Mouse (Mus musculus) cerebellum, postnatal 25 days (tissue): Measurements from ENCODE around the gene Rab11fip3.
A peak's percentile ranks its signal among the peaks of the same experiment; 100 is the strongest.

Source experiments
- DNase-seq, 2 experiments: peaks; one replicate each; pipeline ENCODE4 v3.0.0; 2021; ENCODE audit warnings: mixed read lengths in 2 of 2

Rab11fip3 gene

DNA sequence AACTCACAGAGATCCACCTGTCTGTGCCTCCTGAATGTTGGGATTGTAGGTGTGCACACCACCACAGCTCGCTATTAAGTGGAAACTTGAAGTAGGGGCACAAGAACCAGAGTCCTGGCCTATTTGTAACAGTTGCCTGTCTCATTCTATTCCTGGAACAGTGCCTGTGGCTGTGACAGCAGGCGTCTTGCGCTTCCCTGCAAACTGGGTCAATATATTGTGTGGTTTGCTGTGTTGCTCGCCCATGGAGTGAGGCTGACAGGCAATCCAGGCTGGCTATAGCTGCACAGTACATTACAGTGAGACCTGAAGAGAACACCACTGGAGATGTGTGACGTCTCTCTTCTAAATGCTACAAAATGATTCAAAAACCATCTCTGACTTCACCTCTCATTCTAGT lies 37.8 kb downstream of the Rab11fip3 start:
- peak; percentile 78 to 82 for DNase-seq

DNA sequence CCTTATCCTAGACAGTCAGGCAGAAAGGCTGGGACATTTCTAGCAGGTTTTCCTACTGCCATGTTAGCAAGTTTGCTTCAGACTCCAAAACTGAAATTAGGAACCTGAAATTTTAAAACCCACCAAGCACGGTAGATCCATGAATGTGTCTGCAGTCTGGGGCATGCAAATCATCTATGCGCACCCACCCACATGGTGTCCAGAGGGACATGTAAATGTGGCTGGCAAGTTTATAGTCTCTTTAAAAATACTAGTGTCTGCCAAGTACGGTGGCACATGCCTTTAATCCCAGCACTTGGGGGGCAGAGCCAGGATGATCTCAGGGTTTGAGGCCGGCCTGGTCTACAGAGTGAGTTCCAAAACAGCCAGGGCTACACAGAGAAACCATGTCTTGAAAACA lies 41.1 kb downstream of the Rab11fip3 start:
- no peak for DNase-seq

DNA sequence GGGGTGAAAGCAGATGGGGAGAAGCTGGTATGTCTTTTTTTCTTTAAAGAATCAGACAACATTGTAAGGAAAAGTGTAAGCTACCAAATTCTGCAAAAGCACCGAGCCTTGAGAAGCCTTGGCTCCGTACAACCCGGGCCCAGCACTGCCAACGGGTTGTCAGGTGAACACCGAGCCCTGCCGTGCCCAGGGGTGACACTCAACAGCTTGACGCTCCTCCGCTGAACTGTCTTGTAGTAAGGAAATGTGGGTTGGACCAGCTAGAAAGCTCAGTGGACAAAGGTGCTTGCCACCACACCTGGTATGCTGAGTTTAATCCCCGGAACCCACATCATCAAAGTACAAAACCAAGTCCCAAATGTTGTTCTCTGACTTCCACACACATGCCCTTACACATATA lies 44.7 kb downstream of the Rab11fip3 start:
- DNase-seq: no peak

DNA sequence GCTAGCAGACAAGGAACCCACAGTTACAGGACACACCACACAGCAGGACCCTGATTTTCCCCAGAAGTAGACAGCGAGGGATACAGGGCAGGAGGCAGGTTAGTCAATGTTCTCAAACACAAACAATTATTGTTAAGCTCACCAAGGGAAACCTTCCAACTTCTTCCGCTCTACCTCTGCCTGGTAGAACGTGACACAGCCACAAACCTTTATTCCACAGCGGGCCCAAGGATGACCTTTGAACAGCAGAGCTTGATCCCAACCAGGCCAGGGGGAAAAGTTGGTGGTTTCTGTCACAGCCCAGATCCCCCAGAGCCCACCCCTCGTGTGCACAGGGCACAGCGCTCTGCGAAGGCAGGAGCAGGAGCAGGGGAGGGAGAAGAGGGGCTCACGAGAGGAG lies 45.4 kb downstream of the Rab11fip3 start:
- DNase-seq: no peak

DNA sequence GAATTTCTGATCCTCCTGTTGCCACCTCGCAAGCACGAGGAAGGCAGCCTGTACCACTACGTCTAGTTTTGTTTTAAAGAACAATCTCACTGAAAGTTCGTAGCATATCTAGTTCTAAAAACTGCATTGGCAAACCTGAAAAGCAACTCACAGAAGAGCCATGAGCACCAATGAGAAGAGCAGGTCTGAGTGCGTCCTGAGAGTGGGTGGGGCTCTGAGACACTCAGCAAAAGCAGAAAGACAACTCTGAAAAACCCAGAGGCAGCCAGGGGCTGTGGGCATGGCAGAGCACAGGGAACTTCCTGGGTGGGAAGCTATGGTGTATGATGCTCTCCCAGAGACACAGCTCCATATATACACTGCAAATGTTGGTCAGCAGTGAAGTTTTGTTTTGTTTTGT lies 46.2 kb downstream of the Rab11fip3 start:
- DNase-seq: no peak

DNA sequence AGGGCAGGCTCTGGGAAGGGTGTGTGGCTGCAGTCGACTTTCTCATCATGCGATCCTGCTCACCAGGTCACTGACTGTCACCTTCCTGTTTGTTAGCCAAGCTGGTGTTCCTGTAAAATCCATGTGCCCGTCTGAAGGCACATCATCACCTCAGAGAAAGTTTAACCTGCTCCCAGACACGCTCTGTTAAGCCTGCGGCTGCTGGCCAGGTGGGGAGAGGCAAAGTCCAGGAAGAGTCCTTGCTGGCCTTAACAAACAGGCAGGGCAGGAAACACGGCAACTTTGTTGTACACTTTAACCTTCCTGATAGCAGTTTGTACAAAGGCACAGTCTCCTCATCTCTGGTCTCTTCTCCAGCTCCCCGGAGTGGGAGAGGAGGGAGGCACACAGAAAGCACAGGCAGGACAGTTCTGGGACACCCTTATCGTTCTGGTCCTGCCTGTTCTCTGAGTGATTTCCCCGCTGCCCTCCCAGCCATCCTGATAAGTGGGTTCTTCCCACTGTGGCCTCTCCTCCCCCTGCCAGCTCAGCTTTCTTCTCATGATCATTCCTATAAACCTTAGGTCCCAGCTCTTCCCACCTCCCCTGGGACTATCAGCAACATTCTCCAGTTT lies 47.5 kb downstream of the Rab11fip3 start:
- no peak for DNase-seq

DNA sequence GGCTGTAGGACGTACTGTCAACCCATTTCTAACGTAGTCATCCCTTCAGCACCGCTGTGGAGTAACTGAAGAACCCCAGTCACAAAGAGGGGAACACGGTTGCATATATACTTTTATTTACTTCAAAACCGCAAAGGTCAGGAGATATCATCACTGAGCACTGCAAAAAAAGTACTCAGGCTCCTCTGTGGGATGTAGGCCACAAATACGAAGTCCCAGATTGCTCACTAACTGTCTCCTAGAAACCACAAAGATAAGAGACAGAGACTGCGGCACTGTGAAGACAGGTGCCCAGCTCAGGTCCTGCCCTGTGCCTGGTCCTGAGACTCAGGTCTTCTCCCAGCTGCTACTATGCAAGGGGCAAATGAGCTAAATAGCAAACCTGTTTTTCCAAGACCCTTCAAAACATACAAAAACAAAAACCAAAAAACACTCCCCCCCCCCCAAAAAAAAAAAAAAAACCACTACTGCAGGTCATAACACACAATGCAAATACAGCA lies 48.5 kb downstream of the Rab11fip3 start:
- DNase-seq: no peak

DNA sequence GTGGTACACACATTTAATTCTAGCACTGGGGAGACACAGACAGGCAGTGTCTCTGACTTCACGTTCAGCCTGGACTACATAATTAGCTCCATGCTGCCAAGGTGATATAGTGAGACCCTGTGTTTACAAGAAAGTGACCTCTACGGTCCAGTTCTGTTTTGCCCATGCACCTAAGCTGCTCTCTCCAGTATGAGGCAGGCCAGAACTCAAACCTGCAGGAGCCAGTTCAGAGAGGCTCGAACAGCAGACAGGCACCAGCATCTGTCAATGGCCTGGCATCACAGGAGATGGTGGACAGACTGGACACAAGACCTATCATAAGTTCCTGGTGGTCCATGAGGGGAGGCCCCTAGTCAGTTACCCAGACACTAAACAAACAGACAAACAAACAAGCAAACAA lies 51.0 kb downstream of the Rab11fip3 start:
- DNase-seq: no peak

DNA sequence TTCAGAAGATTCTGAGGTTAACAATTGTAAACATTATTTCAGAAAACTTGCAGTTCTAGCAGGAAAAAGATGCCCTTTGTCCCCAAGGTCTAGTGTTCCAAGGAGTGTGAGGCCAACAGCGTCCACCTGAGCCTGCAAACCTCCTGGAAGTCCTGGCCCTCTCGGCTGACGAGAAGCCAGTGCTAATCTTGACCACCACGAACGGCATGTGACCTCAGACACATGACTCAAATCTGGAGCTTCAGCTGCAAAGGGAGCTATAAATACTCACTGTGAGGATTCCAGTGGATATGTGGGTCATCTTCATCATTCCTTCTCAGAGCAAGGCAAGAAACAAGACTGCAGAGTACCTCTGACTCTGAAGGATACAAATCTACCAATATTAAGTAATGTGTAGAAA lies 51.4 kb downstream of the Rab11fip3 start:
- DNase-seq: peak; percentile 36 to 54

DNA sequence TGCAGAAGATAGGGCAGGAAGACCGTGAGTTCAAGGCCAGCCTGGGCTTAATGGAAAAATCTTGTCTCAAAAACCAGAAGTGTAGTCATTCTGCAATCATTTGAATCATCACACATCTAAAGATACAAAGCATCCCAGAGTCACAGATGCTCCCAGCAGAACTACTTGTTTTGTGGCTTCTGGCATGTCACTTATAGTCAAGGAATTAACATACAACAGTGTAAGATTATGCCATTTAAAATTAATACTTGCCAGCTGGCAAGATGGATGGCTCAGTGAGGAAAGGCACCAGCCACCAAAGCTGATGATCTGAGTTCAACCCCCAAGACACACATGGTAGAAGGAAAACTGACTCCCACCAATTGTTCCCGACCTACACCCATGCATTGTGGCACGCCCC lies 52.3 kb downstream of the Rab11fip3 start:
- no peak for DNase-seq

DNA sequence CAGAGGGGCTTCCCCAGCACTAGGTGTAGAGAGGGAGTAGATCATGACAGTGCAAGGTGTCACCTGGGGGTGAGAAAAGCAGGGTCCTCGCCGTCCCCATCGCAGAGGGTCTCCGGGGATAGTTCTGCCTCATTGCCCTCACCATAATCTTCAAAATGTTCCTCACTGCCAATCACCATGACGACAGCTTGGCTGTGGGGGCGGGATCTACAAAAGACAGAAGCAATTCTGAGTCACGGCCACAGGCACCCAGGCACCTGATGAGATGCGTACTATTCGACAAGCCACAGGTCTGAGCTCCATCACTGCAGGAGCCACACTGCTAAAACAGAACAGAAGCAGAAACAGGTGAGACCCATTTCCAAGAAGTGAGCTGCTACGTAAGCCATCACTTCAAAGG lies 55.6 kb downstream of the Rab11fip3 start:
- no peak for DNase-seq

DNA sequence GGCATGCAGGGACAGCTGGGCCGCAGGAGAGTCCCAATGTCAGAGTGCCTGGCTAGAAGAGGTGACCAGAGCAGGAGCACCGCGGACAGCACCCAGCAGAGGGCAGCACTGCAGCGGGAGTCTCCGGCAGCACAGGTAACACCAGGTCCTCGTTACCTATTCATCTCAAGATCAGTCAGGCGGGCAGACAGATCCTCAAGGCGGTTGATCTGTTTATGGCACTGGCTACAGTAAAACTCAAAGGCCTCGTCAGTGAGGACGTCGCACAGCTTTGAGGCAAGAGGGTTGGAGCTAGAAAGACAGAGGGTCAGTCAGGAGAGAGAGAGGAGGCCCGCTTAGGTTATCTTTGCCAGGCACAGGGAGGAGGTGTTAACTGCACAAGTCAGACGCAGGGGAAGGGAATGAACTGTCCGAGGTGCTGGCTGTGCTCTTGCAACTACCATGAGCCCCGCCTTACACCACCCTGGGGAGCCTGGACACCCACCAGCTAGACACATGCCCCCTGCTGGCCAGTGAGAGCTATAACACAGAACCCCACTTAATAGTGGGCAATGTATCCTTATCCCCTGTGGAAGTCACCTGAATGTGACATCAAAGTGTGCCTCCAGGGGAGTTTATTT lies 57.4 kb downstream of the Rab11fip3 start:
- DNase-seq: peak; percentile 98

DNA sequence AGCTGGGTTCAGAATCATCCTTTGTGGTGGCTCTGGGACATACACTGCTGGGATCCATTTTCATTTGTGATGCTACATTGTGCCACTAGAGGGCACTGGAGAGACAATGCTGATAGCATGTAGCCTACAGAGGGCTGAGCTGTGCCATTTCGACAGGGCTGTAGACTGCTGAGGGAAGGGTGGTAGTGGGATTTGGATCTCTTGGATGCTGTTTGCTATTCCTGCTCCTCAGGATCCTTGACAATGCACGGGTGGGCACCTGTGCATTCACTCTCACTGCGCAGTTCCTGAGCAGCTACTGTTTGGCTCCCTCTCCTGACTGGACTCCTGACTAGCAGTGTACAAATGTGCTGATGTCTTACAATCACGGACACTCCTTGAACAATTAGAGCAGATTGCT lies 59.8 kb downstream of the Rab11fip3 start:
- peak; percentile 80 to 91 for DNase-seq

DNA sequence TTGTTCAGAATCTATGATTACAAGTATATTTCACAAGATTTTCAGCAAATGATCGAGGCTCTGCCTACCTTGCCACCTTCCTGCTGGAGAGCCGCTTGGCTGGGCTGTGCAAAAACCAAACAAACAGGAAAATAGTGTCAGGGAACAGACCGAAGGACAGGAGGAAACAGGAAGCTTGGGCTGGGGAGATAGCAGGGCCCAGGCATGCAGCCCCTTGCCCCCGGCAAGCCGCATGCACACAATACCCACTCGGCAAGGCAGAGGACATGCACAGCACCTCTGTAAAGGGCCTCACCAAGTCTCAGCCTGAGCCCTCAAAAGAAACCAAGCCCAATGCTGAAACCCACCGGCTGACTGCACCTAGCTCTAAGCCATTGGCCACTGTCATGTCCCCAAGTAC lies 60.6 kb downstream of the Rab11fip3 start:
- no peak for DNase-seq

DNA sequence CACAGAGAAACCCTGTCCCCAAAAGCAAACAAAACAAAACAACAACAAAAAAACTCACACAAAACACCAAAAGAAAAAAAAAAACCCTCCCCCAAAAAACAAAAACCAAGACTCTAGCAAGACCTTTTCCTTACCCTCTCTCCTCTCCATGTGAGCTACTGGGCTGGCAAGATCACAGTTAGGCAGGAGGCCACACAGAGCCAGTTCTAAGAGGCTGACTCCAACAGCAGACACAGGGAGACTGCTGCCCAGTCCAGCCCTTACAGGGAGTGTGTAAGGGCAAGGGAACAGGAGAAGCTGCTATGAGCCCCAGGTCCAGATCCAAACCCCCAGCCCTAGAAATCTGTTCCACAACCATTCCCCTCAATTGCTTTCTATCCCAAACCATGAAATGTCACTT lies 61.0 kb downstream of the Rab11fip3 start:
- DNase-seq: no peak

DNA sequence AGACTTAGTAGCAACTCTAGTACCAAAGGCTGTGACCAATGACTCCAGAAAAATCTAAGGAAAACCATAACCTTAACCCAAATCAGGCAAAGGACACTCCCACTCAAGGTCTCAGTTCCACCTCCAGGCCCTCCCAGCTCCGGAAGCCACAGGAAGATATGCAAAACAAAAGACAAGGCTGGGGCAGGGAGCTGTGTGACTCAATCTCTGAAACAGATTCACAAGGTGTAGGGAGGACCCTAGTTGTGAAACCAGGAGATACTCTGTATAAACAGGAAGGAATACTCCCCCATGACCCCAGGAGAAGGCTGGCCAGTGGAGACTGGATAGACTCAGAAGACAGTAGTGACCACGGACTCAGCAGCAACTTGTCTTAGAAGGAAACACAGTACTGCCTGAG lies 61.7 kb downstream of the Rab11fip3 start:
- no peak for DNase-seq

DNA sequence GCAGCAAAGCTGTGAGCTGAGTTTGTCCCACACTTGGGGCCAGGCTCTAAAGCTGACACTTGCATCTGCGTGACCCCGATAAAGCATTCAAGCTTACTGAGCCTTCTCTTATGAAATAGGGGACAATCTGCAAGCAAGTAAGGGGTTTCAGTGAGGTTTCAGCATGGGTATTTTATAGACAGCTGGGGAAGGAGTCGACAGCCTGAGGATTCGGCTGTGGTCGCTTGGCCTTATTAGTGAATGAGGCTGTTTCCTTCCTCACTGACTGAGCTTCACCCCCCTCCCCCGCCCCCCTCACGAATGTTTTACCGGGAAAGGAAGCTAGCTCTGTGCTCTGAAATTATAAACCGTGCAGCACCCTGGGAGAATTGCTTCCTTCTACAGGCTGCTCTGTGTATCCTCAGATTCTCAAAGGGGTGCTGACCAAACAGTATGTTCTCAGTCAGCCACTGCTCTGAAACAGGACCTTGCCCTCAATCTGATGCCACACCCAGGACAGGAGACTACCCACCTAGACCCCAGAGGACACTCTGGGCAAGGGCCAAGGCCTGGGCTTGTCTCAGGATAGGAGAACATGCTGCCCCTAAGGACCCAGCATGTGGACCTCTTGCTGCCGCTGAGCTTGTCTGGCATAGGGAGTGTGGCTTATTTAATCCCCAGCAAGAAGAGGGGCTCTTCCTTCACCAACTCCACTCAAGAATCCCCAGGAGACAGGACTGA lies 63.5 kb downstream of the Rab11fip3 start:
- DNase-seq: no peak

DNA sequence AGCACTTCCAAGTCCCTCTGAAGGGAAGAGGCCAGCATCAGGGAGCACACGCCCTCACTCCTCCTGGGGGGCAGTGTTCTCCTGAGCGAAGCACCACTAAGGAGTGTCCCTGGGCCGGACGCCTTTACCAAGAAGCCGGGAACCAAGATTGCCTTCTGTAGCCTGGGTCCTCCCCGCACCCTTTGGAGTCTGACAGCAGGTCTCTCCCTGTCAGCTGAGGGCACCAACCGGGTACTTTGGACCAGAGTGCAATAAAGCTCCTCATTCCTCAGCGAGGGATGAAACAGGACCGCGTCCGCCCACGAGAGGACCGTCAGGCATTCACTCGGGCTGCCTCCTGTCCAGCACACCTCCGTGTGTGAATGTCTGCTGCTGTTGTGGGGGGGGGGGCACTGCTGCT lies 64.6 kb downstream of the Rab11fip3 start:
- DNase-seq: no peak

DNA sequence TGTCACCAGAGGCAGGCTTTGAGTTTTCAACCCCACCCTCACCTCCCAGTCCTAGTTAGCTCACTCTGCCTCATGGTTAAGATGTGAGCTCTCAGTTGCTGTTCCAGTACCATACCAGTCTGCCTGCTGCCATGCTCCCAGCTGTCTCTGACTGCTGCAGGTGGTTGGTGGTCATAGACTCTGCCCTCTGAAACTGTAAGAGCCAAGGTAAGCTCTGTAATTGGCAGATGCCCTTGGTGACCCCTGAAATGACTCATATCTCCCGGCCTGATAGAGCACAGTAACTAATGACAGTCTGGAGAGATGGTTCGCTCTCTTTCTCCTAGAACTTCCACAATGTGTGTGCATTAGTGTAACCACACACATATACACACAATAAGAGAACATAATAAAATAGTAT lies 65.5 kb downstream of the Rab11fip3 start:
- DNase-seq: no peak

DNA sequence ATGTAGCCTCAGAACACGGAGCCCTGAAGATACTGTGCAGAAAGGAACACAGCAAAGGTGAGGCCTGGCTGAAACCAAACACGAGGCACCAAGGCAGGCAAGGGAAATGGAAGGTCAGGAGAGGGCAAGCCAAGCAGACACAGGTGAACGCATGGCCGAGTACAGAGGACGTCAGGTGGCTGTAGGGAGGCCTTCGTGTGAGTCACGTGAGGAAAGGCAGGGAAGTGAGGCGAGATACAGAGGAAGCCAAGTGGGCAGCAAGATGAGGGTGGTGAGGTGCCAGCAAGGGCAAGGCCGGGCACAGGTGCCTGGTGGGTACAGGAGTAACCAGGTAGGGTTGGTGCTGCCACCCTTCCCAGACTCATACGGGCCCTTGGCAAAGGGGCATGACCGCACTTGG lies 70.9 kb downstream of the Rab11fip3 start:
- no peak for DNase-seq

DNA sequence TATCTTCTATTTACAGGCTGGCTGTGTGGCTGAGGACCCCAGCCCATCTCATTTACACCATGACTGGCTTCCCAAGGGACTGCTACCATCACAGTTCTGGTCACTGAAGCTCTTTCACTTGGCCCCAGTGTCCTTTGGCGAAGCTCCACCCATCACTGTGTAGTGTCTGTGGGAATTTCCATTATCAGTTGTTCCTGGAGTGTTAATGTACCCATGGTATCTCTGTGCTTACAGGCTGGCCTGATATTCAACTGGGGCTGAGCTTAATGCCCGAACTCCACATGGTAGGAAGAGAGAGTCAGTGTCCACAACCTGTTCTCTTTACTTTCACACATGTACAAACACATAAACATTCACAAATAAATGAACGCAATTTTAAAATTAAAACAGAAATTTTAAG lies 75.9 kb downstream of the Rab11fip3 start:
- DNase-seq: no peak

DNA sequence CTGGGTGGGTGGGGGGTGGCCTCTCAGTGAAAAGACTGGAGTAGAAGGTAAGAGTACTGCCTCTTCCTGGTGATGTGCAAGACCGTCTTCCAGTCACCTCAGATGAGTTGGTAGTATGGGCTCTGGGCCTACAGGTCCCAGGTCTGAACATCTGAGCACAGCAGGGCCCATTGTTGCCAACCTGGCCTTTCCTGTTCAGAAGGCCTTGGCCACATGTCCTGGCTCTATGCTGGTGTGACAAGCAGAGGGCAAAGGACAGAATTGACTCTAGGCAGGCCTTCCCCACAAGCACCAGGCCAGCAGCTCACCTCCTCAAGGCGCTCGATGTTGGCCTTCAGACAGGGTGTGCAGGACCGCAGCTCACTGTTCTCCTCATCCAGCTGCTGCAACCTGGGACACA lies 77.1 kb downstream of the Rab11fip3 start:
- no peak for DNase-seq

DNA sequence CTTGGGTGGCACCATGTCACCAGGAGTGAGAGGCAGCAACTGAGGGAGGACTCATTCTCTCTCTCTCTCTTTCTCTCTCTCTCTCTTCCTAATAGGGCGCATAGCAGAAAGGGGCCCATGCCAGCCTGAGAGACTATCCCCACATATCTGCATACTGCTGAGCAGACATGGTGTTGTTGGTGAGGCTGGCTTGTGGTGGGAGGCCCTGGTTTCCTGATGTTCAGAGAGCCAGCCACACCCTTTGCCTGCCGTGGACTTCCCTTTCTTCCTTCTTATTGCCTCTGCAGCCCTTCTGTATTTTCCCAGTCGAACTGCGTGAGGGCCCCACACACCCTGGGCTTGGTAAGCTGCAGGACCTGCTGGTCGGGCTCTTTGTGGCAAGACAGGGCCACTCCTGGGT lies 79.0 kb downstream of the Rab11fip3 start:
- DNase-seq: no peak
